Mouse (Mus musculus): ENCODE measurements around the gene Lamc2. TPM values are rescaled to one million over a fixed set of nuclear protein-coding genes. Genes with fewer than 3 reads are reported as not detected.

Gene Lamc2
- polyA plus RNA-seq (2015; fragmentation: Nextera tagmentation; extraction: Ambion mirVana) = 2.2 TPM in 2 replicates

GRCm38 (mm10) chr1:153185828-153186803, at the start of gene Lamc2:
TSS of gene Lamc2 (minus strand) at chr1:153186447.

Other genes with a start within 250 kb of the Lamc2 start
- gene Nmnat2, start 231.5 kb downstream of the Lamc2 start, polyA plus RNA-seq (2015; fragmentation: Nextera tagmentation; extraction: Ambion mirVana) = 0.22 and 0.29 TPM in 2 replicates
- 11.3 and 13.4 TPM in 2 replicates for gene Lamc1, start 146.3 kb upstream of the Lamc2 start, polyA plus RNA-seq (2015; fragmentation: Nextera tagmentation; extraction: Ambion mirVana)
- gene Shcbp1l, start 238.7 kb upstream of the Lamc2 start, polyA plus RNA-seq (2015; fragmentation: Nextera tagmentation; extraction: Ambion mirVana) = 0.41 and 0.78 TPM in 2 replicates

All from spleen, postnatal 0 days (tissue).